Mouse (Mus musculus) retina, postnatal 1 day (tissue): ENCODE data around the gene Micu1.
A peak's percentile ranks its signal among the peaks of the same experiment; 100 is the strongest.

Experiments
- DNase-seq: peaks from one replicate; pipeline ENCODE4 v3.0.0-alpha.2; 2012

The Micu1 gene

GRCm38 (mm10) chr10:59814505-59815155 lies 112.4 kb downstream of the Micu1 start:
- peak; percentile 65 for DNase-seq

- no peak for DNase-seq
Observed at GRCm38 (mm10) chr10:59816569-59816968, 114.3 kb downstream of the Micu1 start.

- peak; percentile 35 for DNase-seq
Observed at GRCm38 (mm10) chr10:59817528-59817927, 115.3 kb downstream of the Micu1 start.

- no peak for DNase-seq
Observed at GRCm38 (mm10) chr10:59817991-59818390, 115.7 kb downstream of the Micu1 start.

- no peak for DNase-seq
Observed at GRCm38 (mm10) chr10:59819146-59819545, 116.9 kb downstream of the Micu1 start.

GRCm38 (mm10) chr10:59820886-59821285 lies 118.6 kb downstream of the Micu1 start:
- no peak for DNase-seq

- no peak for DNase-seq
Observed at GRCm38 (mm10) chr10:59821334-59822066, 119.2 kb downstream of the Micu1 start.

- DNase-seq: peak; percentile 31
Observed at GRCm38 (mm10) chr10:59822857-59823256, 120.6 kb downstream of the Micu1 start.

- DNase-seq: no peak
Observed at GRCm38 (mm10) chr10:59825137-59825812, 123.0 kb downstream of the Micu1 start.

- no peak for DNase-seq
Observed at GRCm38 (mm10) chr10:59829886-59830285, 127.6 kb downstream of the Micu1 start.

GRCm38 (mm10) chr10:59831950-59832349 lies 129.7 kb downstream of the Micu1 start:
- DNase-seq: no peak

- DNase-seq: no peak
Observed at GRCm38 (mm10) chr10:59835301-59836155, 133.3 kb downstream of the Micu1 start.

GRCm38 (mm10) chr10:59837490-59837889 lies 135.2 kb downstream of the Micu1 start:
- no peak for DNase-seq

- no peak for DNase-seq
Observed at GRCm38 (mm10) chr10:59841434-59841833, 139.2 kb downstream of the Micu1 start.

GRCm38 (mm10) chr10:59843125-59843524 lies 140.8 kb downstream of the Micu1 start:
- no peak for DNase-seq

GRCm38 (mm10) chr10:59844686-59845085 lies 142.4 kb downstream of the Micu1 start:
- DNase-seq: no peak

GRCm38 (mm10) chr10:59846416-59846815 lies 144.1 kb downstream of the Micu1 start:
- peak; percentile 14 for DNase-seq

- no peak for DNase-seq
Observed at GRCm38 (mm10) chr10:59848079-59848877, 146.0 kb downstream of the Micu1 start.

- DNase-seq: no peak
Observed at GRCm38 (mm10) chr10:59848953-59849352, 146.7 kb downstream of the Micu1 start.

- no peak for DNase-seq
Observed at GRCm38 (mm10) chr10:59849371-59849770, 147.1 kb downstream of the Micu1 start.

- no peak for DNase-seq
Observed at GRCm38 (mm10) chr10:59857157-59857556, 154.9 kb downstream of the Micu1 start.

GRCm38 (mm10) chr10:59860684-59861083 lies 158.4 kb downstream of the Micu1 start:
- DNase-seq: no peak
